Mouse (Mus musculus): ENCODE data around the gene Slco6d1. TPM values are rescaled to one million over a fixed set of nuclear protein-coding genes. Genes with fewer than 3 reads are reported as not detected.
"Not testable (repeated sequence)": the region's sequence is repeated elsewhere in the genome, so short reads cannot be mapped to it uniquely, and the experiment has no call there.

Gene Slco6d1
- not detected in 2 replicates for polyA plus RNA-seq (2015; fragmentation: Nextera tagmentation; extraction: Ambion mirVana)

DNA sequence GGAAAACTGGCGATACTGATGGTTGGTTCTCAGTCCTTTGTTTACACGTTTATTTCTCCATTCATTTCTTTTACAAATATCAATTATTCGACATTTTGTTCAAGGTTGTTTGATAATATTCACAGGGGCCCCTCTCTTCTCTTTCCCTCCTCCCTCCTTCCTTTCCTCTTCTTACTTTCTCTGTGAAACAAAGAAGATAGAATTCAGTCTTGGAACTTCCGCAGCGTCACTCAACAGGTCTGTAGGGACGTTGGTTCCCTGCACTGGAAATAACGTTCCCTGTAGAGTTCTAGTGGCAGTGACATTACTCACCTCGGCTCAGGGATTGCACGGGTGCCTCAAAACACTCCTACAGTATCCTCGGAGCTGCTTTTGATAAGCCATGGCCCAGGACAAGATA lies at the start of gene Slco6d1:
TSS of gene Slco6d1 (plus strand) at position 301 of the 400 bp plus-strand sequence.
- Histone ChIP-seq H3K27me3 (ENCODE audit: control insufficient read depth, insufficient read depth, low read length) (no peaks in the 10 kb centered on the region), H3K4me1 (ENCODE audit: control insufficient read depth, insufficient read depth, low read length) (no peaks in the 10 kb centered on the region), H3K27ac (ENCODE audit: low read length) (no peak within 1 kb of the TSS), H3K9ac (ENCODE audit: low read length) (no peak within 1 kb of the TSS), H3K36me3 (ENCODE audit: control insufficient read depth, insufficient read depth, low read length) (no peaks in the 10 kb centered on the region), H3K4me2 (ENCODE audit: low read depth, low read length) (no peak within 1 kb of the TSS), H3K4me3 (replicated peaks; ENCODE audit: low read length) (no peak within 1 kb of the TSS), H3K9me3 (replicated peaks; ENCODE audit: control insufficient read depth, low read length) (no peaks in the 10 kb centered on the region)
- ATAC-seq (ENCODE audit: insufficient read depth, low FRiP score) = no peak
- WGBS = 82% methylated on average over 10 of the region's 10 CpGs

DNA sequence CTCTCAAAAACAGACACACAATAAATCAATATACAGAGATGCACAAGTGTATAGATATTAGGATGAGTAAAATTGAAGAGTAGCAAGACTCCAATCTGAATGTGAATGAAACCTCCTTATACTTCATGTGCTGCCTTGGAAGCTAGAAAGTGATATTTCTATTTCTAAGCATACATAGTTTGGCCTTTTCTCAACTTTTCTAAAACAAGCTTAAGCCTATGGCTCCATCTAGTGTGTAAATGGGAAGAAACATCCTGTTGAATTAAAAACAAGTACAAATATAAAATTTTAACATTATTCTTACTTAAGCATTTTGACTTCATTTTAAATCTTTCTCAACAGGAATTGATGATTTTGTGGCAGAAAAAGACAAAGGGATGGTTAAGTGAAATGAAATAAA lies 28.9 kb upstream of the Slco6d1 start:
- Histone ChIP-seq H3K27me3 (ENCODE audit: control insufficient read depth, insufficient read depth, low read length) (no peaks in the 10 kb centered on the region), H3K9me3 (replicated peaks; ENCODE audit: control insufficient read depth, low read length) (no peaks in the 10 kb centered on the region), H3K9ac (ENCODE audit: low read length) (no peak overlapping the region), H3K36me3 (ENCODE audit: control insufficient read depth, insufficient read depth, low read length) (no peaks in the 10 kb centered on the region), H3K27ac (ENCODE audit: low read length) (no peak overlapping the region), H3K4me1 (ENCODE audit: control insufficient read depth, insufficient read depth, low read length) (no peaks in the 10 kb centered on the region), H3K4me2 (ENCODE audit: low read depth, low read length) (no peak overlapping the region), H3K4me3 (replicated peaks; ENCODE audit: low read length) (no peak overlapping the region)
- ATAC-seq (ENCODE audit: insufficient read depth, low FRiP score) = no peak

DNA sequence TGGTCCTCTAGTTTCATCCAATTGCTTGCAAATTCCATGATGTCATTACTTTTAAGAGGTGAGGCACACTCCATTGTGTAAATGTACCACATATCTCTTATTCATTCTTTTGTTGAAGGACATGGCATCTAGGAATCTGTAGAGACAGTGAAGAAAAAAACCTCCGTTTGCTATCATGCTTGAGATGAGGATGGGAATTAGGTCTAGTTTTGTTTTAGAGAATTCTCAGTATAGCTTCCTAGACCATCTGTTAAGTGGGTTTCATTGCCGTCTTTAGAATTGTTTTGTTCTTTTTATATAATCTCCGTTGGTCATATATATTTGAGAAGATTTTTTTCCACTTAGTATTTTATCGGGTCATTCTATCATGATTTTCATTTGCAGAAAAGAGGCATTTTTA lies 27.0 kb downstream of the Slco6d1 start:
- Histone ChIP-seq H3K9ac (ENCODE audit: low read length) (no peak overlapping the region), H3K27ac (ENCODE audit: low read length) (no peak overlapping the region), H3K4me3 (replicated peaks; ENCODE audit: low read length) (no peak overlapping the region), H3K9me3 (replicated peaks; ENCODE audit: control insufficient read depth, low read length) (no peaks in the 10 kb centered on the region), H3K4me2 (ENCODE audit: low read depth, low read length) (no peak overlapping the region), H3K27me3 (ENCODE audit: control insufficient read depth, insufficient read depth, low read length) (no peaks in the 10 kb centered on the region), H3K4me1 (ENCODE audit: control insufficient read depth, insufficient read depth, low read length) (no peaks in the 10 kb centered on the region), H3K36me3 (ENCODE audit: control insufficient read depth, insufficient read depth, low read length) (no peaks in the 10 kb centered on the region)
- WGBS = 76% methylated on average over 4 of the region's 4 CpGs
- ATAC-seq (ENCODE audit: insufficient read depth, low FRiP score) = no peak

DNA sequence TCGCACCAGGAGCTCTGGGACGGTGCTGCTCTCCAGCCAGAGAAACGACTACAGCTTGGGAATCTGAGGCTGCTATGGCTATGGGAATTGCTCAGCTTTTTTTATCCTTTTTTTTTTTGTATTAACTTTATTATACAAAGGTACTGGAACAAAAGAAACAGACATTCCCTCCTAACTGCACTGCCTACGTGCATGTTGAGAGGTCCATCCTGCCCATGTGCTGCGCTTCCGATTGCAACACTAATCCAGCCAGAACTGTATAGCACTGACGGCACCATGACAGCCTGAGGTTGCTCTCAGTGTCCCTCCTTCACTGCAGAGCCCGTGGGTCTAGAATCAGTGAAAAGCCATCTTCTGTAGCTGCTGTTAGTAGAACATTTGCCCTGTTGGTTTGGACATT lies 38.3 kb downstream of the Slco6d1 start:
- ATAC-seq (ENCODE audit: insufficient read depth, low FRiP score); H3K4me1 ChIP-seq (ENCODE audit: control insufficient read depth, insufficient read depth, low read length); H3K4me3 ChIP-seq (replicated peaks; ENCODE audit: low read length); H3K27ac ChIP-seq (ENCODE audit: low read length); H3K36me3 ChIP-seq (ENCODE audit: control insufficient read depth, insufficient read depth, low read length); H3K9ac ChIP-seq (ENCODE audit: low read length); H3K4me2 ChIP-seq (ENCODE audit: low read depth, low read length); H3K9me3 ChIP-seq (replicated peaks; ENCODE audit: control insufficient read depth, low read length); H3K27me3 ChIP-seq (ENCODE audit: control insufficient read depth, insufficient read depth, low read length): not testable (repeated sequence)
- 87% methylated on average over 8 of the region's 8 CpGs for WGBS

DNA sequence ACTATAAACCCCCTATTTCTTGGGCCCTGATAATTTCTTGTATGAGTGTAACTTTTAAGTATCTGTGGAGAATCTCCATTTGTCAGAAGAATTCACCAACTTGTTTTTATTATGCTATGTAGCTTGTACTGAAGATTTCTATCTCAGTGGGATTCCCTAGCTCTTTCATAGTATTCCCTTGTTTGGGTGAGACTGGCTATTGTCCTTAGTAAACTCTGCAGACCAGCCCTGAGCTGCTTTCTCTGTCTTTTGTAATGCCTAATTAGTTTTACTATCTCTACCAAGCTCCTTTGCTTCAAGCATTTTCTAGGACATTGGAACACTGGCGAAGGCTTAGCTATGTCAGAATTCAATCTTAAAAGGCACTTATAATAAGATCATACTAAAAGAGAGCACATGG lies 55.5 kb downstream of the Slco6d1 start:
- H3K4me1 ChIP-seq (ENCODE audit: control insufficient read depth, insufficient read depth, low read length); ATAC-seq (ENCODE audit: insufficient read depth, low FRiP score); H3K27me3 ChIP-seq (ENCODE audit: control insufficient read depth, insufficient read depth, low read length); H3K4me3 ChIP-seq (replicated peaks; ENCODE audit: low read length); H3K36me3 ChIP-seq (ENCODE audit: control insufficient read depth, insufficient read depth, low read length); H3K9ac ChIP-seq (ENCODE audit: low read length); H3K27ac ChIP-seq (ENCODE audit: low read length); H3K9me3 ChIP-seq (replicated peaks; ENCODE audit: control insufficient read depth, low read length); H3K4me2 ChIP-seq (ENCODE audit: low read depth, low read length): not testable (repeated sequence)
- 84% methylated on average over 1 of the region's 1 CpGs for WGBS

DNA sequence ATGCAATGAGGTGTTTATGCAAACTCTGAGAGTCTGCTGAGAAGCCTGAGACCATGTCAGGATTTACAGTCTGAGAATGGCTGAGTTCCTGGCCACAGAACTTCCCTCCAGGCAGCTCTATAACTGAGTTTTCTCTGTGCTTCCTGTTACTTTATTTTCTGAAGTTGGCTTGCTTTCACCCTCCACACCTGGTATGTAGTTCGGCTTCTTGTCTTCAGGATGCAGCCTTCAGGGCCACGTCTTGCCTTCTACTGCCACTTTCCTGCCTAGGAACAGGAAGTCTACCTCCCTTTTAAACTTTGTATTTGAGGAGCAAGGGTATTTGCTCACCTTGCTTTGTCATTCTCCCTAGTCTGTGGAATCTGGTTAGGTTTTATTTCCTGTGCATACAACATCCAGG lies 58.3 kb downstream of the Slco6d1 start:
- Histone ChIP-seq H3K36me3 (ENCODE audit: control insufficient read depth, insufficient read depth, low read length) (no peaks in the 10 kb centered on the region), H3K4me3 (replicated peaks; ENCODE audit: low read length) (no peak overlapping the region), H3K27ac (ENCODE audit: low read length) (no peak overlapping the region), H3K4me2 (ENCODE audit: low read depth, low read length) (no peak overlapping the region), H3K4me1 (ENCODE audit: control insufficient read depth, insufficient read depth, low read length) (no peaks in the 10 kb centered on the region), H3K27me3 (ENCODE audit: control insufficient read depth, insufficient read depth, low read length) (no peaks in the 10 kb centered on the region), H3K9ac (ENCODE audit: low read length) (no peak overlapping the region), H3K9me3 (replicated peaks; ENCODE audit: control insufficient read depth, low read length) (no peaks in the 10 kb centered on the region)
- ATAC-seq (ENCODE audit: insufficient read depth, low FRiP score) = no peak
- WGBS = 72% methylated on average over 2 of the region's 2 CpGs

DNA sequence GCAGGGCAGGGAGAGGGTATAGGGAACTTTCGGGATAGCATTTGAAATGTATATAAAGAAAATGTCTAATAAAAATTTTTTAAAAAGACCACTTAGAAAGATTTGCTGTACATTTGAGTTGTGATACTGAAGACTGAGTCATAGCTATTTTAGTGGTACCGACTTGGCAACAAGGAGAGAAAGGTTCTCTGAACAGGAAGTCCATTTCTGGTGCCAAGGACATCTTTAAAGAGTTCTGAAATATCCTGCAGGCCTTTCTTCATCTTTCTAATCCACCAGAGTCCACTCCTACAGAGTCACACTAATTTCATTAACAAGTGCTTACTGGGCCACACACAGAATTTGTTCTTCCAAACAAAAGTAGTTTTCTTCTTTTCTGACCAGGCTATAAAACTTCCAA lies 85.1 kb downstream of the Slco6d1 start:
- Histone ChIP-seq H3K27me3 (ENCODE audit: control insufficient read depth, insufficient read depth, low read length) (no peaks in the 10 kb centered on the region), H3K9ac (ENCODE audit: low read length) (no peak overlapping the region), H3K4me2 (ENCODE audit: low read depth, low read length) (no peak overlapping the region), H3K36me3 (ENCODE audit: control insufficient read depth, insufficient read depth, low read length) (no peaks in the 10 kb centered on the region), H3K4me3 (replicated peaks; ENCODE audit: low read length) (no peak overlapping the region), H3K9me3 (replicated peaks; ENCODE audit: control insufficient read depth, low read length) (no peaks in the 10 kb centered on the region), H3K4me1 (ENCODE audit: control insufficient read depth, insufficient read depth, low read length) (no peaks in the 10 kb centered on the region), H3K27ac (ENCODE audit: low read length) (no peak overlapping the region)
- 80% methylated on average over 2 of the region's 2 CpGs for WGBS
- no peak for ATAC-seq (ENCODE audit: insufficient read depth, low FRiP score)

DNA sequence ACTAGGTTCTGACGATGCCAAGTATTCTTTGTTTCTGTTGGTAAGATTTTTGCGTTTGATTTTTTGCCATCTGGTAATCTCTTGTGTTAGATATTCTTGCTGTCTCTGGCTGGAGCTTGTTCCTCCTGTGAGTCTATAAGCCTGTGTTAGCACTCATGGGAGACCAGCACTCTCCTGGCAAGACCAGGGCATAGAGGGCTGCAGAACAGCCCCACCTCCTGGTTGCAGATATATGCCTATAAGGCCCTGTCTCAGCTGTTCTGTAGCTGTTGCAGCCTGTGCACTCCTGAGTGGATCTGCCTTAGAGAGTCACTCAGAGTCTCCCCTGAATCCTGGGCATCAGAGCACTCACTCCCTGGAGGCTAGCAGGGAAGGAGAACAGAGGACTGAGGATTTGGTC lies 102.1 kb downstream of the Slco6d1 start:
- Histone ChIP-seq H3K4me1 (ENCODE audit: control insufficient read depth, insufficient read depth, low read length) (no peaks in the 10 kb centered on the region), H3K36me3 (ENCODE audit: control insufficient read depth, insufficient read depth, low read length) (no peaks in the 10 kb centered on the region), H3K9me3 (replicated peaks; ENCODE audit: control insufficient read depth, low read length) (no peaks in the 10 kb centered on the region), H3K27me3 (ENCODE audit: control insufficient read depth, insufficient read depth, low read length) (no peaks in the 10 kb centered on the region), H3K4me3 (replicated peaks; ENCODE audit: low read length) (no peak overlapping the region), H3K4me2 (ENCODE audit: low read depth, low read length) (no peak overlapping the region), H3K27ac (ENCODE audit: low read length) (no peak overlapping the region), H3K9ac (ENCODE audit: low read length) (no peak overlapping the region)
- ATAC-seq (ENCODE audit: insufficient read depth, low FRiP score) = no peak
- 85% methylated on average over 2 of the region's 2 CpGs for WGBS

DNA sequence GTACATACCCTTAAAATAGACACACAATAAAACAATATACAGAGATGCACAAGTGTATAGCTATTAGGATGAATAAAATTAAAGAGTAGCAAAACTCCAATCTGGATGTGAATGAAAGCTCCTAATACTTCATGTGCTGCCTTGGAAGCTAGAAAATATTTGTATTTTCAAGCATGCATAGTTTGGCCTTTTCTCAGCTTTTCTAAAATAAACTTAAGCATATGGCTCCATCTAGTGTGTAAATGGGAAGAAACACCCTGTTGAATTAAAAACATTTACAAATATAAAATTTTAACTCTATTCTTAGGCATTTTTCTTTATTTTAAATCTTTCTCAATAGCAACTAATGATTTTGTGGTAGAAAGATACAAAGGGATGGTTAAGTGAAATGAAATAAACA lies 102.6 kb downstream of the Slco6d1 start:
- Histone ChIP-seq H3K27me3 (ENCODE audit: control insufficient read depth, insufficient read depth, low read length) (no peaks in the 10 kb centered on the region), H3K9ac (ENCODE audit: low read length) (no peak overlapping the region), H3K4me3 (replicated peaks; ENCODE audit: low read length) (no peak overlapping the region), H3K36me3 (ENCODE audit: control insufficient read depth, insufficient read depth, low read length) (no peaks in the 10 kb centered on the region), H3K4me1 (ENCODE audit: control insufficient read depth, insufficient read depth, low read length) (no peaks in the 10 kb centered on the region), H3K4me2 (ENCODE audit: low read depth, low read length) (no peak overlapping the region), H3K9me3 (replicated peaks; ENCODE audit: control insufficient read depth, low read length) (no peaks in the 10 kb centered on the region), H3K27ac (ENCODE audit: low read length) (no peak overlapping the region)
- ATAC-seq (ENCODE audit: insufficient read depth, low FRiP score) = no peak

DNA sequence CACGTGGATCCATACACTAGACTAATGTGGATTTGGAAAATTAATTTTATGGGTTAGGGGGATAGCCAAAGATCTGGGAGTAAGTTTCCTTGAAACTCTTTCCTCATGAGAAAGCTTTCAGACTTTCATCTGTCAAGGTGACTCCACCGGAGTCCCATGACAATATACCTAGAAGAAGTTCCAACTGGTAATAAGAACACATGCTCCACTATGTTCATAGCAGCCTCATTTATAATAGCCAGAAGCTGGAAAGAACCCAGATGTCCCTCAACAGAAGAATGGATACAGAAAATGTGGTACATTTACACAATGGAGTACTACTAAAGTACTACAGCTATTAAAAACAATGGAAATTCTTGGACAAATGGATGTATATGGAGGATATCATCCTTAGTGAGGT lies 107.4 kb downstream of the Slco6d1 start:
- not testable (repeated sequence) for H3K36me3 ChIP-seq (ENCODE audit: control insufficient read depth, insufficient read depth, low read length)

More for the DNA sequence above, 107.4 kb downstream of the Slco6d1 start:
- not testable (repeated sequence) for H3K9me3 ChIP-seq (replicated peaks; ENCODE audit: control insufficient read depth, low read length); H3K27ac ChIP-seq (ENCODE audit: low read length); ATAC-seq (ENCODE audit: insufficient read depth, low FRiP score); H3K4me1 ChIP-seq (ENCODE audit: control insufficient read depth, insufficient read depth, low read length); H3K27me3 ChIP-seq (ENCODE audit: control insufficient read depth, insufficient read depth, low read length); H3K9ac ChIP-seq (ENCODE audit: low read length); H3K4me3 ChIP-seq (replicated peaks; ENCODE audit: low read length); H3K4me2 ChIP-seq (ENCODE audit: low read depth, low read length)
- 90% methylated on average over 1 of the region's 2 CpGs for WGBS

Data from stomach, embryonic 16.5 days (tissue).